Mouse (Mus musculus) E14TG2a.4 (cell line): ENCODE results near the gene Rps15.

Source experiments
- CTCF ChIP-seq: conservative IDR thresholded peaks from 2 replicates; pipeline ENCODE4 v1.5.1; 2014; ENCODE audit warnings: low read length
- NANOG ChIP-seq: IDR thresholded peaks from 2 replicates; pipeline ENCODE4 v1.6.1; 2014; ENCODE audit warnings: borderline replicate concordance, low read length, mixed read lengths
- POU5F1 ChIP-seq: IDR thresholded peaks from 2 replicates; pipeline ENCODE4 v1.6.1; 2014; ENCODE audit warnings: low read length, borderline replicate concordance

- TF ChIP-seq CTCF (no peak), POU5F1 (no peak), NANOG (no peak)
Observed at GRCm38 (mm10) chr10:80255881-80256535, 36.2 kb upstream of the Rps15 start.
